Mouse (Mus musculus) right cerebral cortex, postnatal 25 days (tissue): Measurements from ENCODE around the gene Islr2.

ENCODE experiments used
- DNase-seq: peaks from one replicate; pipeline ENCODE4 v3.0.0; 2022

Gene Islr2

DNA sequence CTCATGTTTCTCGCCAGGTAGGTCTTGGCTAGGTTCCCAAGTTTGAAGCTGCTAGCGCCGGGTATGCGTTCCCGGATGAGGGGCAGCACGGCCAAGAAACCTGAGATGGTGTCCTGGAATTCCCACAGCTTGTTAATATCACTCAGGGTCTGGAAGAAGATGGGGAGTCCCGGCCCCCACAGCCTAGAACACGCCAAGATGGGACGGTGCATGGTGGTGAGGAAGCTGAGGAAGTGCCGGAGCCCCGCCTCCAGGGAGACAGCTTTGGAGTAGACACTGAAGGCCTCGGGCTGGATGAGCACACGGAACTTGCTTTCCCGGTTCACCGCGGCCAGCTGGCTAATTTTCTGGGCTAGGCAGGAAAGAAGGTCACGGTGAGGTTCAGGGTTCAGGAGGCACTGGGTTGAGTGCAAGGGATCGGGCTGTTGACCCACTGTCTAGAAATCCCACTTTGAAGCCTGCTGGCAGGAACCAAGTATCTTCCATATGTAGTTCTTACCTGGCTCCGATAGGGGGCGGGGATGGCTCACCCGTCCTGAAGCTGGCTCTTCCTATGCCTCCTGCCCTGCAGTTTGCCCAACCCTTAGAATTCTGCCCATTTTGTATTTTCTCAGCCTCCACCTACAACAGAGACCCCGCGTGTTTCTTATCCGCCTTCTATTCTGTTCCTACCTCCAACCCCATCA, 16.2 kb upstream of the Islr2 start:
- no peak for DNase-seq

DNA sequence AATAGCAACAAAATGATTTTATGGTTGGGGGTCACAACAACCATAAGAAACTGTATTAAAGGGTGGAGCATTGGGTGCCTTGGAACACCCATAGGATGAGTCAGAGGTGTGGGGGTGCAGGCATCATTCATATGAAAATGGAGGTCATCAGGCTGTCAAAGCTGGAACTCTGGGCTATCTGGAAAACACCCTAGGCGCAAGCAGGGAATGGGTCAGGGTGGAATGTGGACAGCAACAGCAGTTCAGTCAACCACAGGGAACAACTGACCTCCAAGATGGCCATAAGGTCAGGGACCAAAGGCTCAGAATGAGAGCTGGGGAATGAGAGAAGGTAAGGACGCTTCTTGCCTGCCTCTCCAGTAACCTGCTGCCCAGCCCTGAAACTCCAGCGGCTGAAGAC, 14.4 kb upstream of the Islr2 start:
- DNase-seq, result no peak

DNA sequence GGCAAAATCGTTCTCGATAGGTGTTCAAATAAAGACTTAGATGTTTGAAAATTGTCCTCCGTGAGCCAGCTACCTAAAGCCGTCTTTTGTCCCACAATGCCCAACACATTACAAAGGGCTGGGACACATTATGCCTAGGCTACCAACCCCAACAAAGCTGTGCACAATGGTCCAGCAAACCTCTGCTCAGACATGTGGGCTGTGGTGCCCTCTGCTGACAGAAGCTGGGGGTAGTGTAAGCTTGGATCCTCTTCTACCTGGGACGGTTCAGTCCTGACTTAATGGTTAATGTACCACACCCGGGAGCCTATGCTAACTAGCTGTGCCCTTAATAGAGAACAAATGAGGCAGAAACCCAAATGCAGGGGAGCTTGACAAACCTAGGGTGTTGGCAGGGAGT, 12.3 kb upstream of the Islr2 start:
- peak; percentile 27 for DNase-seq

DNA sequence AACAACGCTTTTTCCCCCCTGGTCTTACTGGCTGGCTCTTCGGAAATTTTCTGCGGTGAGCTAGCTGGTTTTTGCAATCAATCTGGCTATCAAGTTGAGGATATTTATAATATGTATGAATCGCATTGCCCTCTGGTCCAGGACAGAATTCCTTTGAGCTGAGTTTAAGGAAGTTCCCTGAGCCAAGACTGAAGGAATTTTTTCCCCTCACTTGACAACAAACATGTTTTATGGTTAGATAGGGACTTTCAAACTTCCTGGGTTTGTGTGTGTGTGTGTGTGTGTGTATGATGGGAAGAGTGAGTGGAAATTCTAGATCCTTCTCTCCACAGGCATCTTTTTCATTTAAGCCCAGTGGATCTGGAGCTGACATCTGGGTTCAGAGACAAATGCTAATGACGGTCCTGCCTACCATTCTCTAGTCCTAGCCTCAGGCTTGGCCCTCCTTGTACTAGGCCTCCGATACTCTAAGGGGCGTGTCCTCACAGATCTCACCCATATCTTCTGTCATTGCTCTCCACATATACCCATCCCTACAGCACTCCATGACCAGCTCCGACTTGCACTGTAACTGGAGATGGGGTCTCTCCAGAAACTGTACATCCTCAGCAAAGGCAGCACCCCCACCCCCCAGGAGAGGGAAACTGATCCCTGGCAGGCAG, 10.5 kb upstream of the Islr2 start:
- DNase-seq, result no peak

DNA sequence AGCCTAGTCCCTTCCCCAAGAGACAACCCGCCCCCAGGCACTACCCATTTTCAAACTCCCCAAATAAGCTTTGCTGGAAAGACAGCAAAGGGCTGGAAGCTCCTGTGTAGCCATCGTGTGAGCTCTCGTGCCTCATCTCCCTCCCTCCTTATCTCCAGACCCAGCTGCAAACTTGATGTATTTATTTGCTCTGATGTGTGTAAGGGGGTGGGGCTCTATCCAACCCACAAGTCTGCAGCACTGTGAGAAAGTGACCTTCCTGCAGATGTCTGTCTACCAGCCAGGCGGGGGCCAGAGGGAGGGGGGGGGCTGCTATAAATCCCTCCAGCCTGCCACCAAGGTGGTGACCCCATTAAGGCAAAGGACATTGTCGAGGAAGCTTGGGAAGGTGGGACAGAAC, 9.7 kb upstream of the Islr2 start:
- DNase-seq, result no peak

DNA sequence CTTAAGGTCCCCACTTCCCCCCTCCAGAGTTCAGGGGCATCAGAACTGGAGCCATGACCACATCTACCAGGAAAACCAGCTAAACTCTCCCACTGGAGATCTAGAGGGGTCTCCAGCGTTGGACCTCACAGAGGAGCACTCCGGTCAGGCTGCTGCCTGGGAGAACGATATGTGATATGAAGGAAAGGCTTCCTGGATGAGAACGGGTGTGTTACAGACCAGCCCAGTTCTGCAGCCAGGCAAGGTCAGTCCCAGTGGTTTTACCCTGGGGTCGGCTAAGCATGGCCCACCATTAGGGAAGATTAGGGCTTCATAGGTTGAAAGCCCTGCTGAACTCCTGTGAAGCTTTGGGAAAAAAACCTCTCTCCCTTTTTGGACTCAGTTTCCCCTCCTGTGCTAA, 9.3 kb upstream of the Islr2 start:
- no peak for DNase-seq

DNA sequence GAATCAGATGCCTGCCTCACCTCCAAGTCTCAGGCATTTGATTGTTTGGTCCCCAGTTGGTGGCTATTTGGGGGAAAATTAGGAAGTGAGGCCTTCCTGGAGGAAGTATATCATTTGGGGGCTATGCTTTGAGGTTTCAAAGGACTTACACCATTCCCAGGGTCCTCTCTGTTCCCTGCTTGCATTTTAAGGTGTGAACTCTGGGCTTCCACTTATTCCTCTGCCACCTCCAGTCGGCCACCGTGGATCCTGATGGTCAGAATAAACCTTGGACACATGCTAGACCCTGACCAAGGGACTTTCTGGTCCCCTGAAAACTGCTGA, 6.1 kb upstream of the Islr2 start:
- DNase-seq, result no peak

DNA sequence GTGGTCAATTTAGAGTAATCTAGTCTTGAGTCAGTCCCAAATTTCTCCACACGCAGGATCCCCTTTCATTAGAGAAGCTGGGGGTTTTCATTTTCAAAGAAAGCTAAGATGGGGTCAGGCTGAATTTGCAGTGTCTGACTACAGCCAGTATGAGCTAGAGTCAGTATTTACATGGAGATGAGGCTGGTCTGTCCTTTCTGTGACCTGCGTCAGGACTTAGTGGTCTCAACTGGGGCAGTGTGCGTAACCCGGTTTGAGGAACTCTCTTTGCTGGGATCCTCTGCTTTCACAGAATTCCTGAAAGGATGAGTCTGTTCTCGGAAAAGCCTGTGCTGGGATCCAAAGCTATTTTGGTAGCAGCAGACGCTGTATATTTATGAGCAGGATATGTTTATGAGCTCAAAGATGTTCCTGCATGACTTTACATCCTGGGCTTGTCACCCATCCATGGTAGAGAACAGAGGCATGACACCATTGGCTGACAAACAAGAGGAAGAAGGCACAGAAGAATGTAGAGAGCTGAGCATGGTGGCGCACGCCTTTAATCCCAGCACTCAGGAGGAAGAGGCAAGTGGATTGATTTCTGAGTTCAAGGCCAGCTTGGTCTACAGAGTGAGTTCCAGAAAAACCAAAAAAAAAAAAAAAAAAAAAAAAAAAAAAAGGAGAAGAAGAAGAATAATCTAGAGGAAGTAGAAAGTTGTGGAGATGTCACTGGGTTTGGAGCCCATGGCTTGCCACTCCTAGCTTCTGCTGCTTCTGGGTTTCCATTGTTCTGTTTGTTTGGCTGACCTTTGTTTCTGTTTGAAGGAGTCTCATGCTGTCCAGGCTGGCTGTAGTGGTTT, 5.6 kb upstream of the Islr2 start:
- no peak for DNase-seq

DNA sequence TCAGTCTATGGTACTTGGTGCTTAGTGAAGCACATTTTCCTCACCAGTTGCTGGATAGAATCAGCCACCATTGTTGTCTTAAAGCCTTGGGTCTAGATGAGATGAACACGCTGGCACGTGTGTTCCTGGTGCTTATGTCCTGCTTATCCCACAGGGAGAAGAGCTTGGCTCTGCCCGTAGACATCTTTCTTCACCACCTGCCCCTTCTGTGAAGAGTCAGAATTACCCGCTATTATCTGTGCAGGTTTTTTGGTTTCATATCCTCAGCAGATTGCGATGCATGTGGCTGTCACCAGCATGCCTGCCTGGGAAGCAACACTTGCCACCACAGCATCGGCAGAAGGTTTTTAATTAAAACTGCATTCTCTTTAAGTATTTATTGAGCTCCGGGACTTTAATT, 1.9 kb upstream of the Islr2 start:
- no peak for DNase-seq

DNA sequence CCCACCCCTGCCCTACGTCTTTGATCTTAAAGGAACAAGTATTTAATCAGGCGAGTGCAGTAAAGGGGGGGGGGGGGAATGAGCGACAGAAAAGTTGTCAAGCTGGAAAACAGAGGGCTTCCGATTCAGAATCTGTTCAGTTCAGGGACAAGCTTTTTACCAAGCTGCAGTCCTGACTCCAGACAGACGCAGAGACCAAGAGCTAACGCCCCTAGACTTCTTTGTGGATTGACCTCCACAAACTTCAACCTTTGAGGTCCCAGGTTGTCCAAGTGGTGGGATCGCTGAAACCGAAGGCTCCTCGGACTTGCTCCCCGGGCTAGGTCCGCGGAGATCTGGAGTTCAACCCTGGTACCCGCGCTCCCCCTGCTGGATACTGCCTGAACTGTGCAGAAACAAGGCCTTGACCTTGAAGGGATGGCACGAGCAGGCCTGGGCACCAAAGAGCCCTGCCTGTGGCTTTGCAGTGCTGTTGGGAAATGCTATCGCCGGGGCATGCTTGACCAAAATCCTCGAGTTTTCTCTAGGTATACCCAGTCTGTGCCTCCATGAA, 405 bp upstream of the Islr2 start:
- peak; percentile 83 for DNase-seq

DNA sequence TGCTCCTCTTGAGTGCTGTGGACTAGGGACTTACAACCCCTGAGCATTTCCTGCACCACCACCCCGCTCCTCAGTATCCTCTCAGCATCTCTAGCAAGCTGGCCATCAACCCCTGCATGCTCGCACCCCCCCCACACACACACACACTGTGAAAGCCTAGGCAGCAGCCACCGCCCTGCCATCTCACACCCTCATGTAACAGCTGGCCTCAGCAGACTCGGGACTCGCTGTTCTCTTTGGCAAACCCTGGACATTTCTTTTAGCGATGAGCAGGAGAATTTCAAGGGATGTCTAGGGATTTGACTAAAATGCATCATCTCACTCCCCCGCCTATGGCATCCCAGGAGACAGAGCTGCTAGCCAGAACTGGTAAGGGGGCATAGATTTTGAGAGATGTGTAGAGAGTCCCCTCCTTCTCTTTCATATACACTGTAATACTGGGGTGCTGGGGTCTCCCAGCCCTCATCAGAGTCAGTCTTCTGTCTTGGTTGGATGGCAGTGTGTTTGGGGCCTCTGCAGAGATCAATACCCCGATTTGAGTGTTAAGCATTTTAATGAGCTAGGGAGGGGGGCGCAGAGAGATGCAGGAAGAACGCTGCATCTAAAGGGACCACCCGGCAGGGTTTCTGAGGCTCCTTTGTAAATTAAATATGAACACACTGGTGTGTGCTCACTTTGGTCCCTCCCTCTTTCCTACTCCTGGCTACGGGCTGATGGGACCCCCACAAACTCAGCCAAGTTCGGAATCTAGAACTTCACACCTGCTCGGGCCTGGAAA, 1.3 kb downstream of the Islr2 start:
- DNase-seq, result peak; percentile 55

DNA sequence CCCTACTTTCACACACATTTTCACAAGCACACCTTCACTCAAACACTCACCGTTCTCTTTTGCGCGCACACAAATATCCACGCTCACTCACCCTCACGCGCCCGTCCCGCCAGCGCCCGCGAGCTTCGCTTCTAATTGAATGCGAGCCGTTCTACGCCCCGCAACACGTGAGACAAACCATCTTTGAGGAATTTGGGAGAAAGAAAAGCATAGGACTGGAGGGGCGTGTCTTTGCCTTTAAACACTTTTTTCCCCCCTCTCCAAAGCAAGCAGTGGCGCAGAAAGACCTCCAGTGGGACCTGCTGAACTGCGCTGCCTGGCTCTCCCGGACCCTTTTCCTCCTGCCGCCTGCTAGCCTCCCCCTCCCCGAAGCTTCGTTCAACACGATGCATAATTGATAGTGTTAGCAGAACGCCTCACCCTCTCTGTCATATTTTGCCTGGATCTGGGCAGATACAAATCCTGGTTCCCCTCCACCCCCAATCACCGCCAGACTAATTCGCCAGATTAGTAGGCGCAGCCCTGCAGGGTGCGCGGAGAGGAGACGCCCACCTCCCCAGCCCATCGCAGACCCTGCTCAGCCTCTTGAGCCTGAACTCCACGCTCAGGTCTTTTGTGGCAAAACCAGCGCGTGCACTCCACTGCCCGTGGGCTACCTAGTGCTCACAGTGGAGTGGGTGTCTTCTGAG, 2.1 kb downstream of the Islr2 start:
- peak; percentile 25 for DNase-seq

DNA sequence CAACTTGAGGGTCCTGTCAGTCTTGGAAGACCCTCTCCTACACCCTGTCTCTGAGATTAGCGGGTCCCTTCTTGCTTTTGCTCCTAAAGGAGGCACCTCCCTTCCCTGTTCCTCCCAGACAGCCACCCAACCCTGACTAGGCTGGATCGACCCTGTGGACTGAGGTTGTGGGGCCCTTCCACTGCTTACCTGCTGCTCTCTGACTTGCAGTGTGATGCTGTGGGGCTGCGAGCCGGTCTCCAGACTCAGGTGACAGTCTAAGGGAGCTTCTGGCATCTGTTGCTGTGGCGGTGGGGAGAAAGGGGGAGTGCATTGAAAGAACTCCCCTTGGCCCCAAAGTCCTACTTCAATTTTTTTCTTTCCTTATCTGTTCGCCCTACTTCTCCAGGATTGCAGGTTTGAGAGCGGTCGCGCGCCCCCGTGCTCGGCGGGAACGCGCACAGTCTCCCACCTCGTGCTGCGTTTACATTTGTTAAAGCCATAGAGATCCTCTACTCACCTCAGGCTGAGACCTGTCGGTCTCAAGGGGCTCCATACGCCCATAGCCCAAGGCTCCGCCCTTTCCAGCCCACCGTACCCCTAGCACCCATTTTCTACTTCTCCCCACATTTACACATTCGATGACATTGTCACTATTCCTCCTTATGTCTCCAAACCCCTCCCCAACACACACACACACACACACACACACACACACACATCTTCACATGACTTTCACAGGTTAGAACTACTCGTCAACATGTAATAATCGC, 2.9 kb downstream of the Islr2 start:
- no peak for DNase-seq

DNA sequence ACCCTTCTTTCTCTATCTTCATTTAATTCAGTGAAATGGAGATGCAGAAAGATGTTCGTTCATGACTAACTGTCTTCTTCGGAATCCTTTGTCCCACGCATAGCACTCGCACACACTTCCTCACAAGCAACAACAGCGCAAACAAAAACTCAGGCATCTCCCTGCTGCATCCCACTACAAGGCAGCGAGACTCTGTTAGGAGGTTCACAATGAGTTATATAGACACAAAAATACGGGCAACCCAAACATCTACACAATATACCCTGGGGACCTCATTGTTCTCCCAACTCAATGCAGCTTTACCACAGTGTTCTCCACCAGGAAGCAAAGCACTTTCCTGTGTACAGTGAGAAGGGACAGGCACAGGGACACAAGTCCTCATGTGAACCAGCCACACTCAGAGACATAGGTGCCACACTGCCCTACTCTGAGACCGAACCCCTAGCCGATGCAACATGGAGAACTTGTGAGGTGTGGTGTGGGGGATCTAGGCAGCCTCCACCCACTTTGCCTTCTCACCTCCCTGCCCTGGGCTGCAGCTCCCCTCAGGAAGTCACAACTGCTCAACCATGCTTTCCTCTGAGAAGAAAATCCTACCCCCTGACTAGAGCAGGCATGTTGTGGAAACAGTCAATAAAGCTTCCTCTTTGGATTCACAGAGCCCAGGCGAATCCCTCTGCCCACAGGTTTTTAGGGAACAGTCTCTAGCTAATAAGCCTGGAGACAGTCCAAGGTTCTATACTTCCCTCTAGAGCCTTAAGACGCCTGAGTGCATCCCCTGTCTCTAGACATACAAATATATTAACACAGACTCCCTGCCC, 3.6 kb downstream of the Islr2 start:
- no peak for DNase-seq

DNA sequence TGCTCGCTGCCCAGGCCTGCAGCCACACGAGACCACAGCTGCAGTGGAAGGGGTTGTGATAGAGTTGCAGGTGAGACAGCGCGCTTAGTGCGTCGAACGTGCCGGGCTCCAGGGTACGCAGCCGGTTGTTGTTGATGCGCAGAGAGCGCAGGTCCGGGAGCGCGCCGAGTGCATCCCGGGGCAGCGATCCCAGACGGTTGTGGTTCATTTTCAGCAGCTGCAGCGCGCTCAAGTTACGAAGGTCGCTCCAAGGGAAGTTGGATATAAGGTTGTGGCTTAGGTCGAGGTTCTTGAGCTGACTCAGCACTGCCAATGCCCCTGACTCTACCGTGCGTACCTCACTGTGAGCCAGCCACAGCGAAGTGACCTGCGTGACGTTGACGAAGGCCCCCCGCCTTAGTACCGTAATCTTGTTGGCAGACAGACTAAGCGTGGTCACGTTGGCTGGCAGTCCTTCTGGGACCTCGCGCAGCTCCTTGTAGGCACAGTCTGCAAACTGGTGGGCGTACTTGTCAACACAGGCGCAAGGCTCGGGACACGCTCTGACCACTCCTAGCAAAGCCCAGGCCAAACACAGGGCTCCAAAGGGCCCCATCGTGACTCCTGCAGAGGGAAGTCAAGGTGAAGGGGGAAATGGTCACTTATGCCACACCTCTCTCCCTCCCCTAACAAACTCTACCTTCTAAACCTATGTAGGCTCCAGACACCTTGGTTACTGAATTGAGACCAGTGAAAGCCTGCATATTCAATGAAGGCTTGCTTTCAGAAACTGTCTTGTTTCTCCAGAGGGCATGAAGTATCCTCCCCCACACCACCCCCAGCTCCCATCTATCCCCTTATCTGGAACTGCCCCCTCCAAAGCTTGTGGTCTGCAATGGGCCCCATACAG, 4.5 kb downstream of the Islr2 start:
- DNase-seq, result no peak

DNA sequence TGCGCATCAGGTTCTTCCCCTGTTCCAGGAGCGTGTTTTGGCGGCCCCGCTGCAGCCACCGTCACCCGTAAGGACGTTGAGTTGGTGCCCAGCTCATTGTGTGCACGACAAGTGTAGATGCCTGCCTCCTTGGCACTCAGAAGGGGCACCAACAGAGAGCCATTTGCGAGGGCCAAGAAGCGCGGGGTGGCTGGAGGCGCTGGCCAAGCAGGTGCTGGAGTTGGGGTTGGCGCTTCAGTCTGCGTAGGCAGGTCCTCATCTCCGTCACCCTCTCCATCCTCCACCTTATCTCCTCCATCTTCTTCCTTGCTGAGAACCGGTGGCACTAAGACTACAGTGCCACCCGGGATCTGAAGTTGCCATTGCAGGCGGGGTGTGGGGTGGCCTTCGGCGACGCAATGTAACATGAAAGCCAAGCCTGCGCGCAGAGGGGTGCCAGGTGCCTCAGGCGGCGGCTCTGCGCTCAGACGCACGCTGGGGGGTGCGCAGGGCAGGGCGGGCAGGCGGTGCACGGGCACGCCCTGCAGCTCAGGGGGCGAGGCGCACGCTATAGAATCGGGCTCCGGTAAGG, 5.2 kb downstream of the Islr2 start:
- no peak for DNase-seq

DNA sequence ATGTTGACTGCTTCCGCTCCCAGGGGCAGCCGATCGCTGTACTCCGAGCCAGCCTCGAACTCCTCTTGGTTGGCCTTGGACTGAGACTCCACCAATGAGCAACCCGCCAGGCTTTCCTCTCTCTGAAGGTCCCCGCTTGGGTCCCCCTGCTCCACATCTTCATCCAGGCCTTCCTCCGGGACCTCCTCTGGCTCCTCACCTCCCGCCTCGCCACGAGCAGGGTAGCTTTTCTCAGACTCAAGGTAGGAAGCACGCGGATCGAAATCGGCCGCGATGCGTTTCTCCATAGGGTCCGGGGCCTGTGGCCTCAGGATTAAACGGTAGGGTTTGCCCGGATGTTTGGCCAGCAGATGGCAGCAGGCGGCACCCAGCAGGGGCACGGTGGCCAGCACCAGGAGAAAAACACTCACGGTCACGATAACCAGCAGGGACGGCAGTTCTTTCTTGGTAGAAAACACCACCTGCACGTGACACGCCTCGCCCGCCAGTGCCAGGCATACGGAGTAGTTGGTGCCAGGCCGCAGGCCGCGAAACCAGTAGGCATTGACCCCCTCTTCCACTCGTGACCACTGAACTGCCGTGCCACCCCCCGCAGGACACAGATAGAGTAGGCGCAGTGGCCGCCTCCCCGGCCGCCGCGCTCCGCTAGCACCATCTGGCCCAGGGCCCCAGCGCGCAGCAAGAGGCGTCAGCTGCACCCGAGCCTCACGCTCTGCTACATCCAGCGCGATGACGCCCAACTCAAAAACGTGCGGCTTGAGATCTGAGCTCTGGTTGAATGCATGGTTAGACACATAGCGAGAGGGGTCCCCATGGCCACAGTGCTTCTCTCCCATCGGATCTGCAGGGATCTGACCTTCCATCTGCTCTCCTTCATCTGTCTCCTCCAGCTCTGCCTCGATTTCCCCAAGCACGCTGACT, 6.1 kb downstream of the Islr2 start:
- DNase-seq, result peak; percentile 74
